Mouse (Mus musculus) layer of hippocampus, postnatal 25 days (tissue): ENCODE data around the gene Brpf3. TPM values are rescaled to one million over a fixed set of nuclear protein-coding genes. Genes with fewer than 3 reads are reported as not detected.

Experiments used
- DNase-seq, 2 experiments: peaks; one replicate each; pipeline ENCODE4 v3.0.0; 2022; ENCODE audit warnings: mixed read lengths in 2 of 2, low spot score in 1 of 2; ENCODE audit errors: extremely low spot score in 1 of 2
- total RNA-seq, 2 experiments: library from RNA; stranded (reverse); gene quantifications; 2 replicates each; pipeline ENCODE4 v1.2.3; 2021

Gene Brpf3
- total RNA-seq, 2 experiments from 2014 or later, result 36.2 to 50.0 TPM

DNA sequence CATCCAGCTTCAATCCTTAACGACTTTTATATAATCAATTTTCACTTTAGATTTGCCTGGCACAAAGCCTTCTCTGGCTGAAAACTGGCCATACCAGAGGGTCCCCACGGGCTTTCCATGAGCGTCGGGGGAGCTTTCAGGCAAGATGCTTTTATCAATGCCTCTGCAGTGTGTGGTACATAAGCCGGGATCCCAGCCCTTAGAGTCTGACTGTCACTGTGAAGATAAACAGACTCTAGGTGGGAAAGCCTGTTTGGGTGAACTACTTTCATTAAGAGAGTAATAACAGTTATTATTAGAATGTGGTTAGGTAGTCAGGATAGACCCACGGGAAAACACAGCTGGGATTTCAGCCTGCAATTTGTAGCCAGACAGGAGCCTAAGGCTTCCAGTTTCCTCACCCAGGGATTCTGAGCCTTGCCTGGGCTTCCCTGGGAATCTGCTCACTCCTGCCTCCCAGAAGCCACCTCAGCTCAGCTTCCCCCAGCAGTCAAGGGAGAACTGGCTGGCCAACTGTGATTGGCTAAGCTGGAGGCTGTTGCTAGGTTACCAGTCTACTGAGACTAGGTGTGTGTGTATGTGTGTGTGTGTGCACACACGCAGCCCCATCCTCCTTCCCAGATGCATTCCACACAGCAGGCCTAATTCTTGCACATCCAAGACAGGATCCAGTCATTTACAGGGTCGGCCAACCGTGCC, 68.7 kb downstream of the Brpf3 start:
- DNase-seq, result peak; percentile 43 to 45

GRCm38 (mm10) chr17:28870435-28870834, 69.5 kb downstream of the Brpf3 start:
- no peak for DNase-seq

DNA sequence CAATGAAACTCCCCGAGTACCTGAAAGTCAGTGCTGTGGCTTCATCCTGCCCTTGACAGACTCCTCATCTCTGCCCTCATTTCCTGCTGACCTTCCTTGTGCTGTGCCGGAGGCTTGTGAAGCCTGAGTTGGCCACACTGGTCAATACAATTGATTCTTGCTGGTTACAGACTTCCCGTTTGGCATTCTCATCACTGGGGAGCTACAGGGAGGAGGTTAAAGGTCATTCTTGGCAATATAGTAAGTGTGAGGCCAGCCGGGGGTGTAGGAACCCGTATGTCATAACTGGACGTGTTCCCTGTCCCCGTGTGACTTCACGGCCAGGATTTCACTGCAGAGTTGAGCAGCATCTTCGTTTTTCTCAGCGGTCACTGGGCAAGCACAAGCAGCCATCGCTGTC, 70.9 kb downstream of the Brpf3 start:
- DNase-seq, result no peak

DNA sequence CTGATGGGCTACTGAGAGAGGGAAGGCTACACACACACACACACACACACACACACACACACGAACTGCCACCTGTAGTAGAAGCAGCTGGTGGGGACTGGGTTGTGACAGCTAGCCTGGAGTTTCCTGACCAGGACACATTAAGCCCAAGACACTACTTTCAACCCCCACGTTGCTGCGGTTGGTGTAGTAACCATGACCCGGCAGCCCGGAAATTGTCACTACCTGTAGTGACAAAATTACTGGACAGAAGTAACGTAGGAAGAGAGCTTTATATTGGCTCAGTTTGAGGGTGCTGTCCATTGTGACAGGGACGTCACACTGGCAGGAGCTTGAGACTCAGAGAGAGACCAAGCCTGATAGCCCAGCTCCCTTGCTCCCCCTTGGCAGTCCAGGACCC, 71.4 kb downstream of the Brpf3 start:
- DNase-seq, result no peak

DNA sequence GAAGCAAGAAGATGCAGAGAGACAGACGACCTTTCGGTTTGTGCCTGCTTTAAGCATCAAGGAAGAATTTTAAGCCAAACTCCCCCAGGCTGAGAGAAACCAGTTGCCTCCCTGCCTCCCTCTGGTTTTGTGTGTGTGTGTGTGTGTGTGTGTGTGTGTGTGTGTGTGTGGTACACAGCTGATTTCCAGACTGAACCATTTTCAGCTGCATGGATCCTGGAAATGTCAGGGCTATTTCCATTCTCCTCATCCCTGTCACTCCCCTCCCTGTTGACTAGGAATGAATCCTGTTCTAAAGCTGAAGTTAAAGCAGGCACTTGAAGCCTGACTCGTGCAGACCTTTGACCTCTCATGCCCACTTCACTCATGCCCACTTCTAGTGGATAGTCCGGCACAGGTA, 73.3 kb downstream of the Brpf3 start:
- no peak for DNase-seq

DNA sequence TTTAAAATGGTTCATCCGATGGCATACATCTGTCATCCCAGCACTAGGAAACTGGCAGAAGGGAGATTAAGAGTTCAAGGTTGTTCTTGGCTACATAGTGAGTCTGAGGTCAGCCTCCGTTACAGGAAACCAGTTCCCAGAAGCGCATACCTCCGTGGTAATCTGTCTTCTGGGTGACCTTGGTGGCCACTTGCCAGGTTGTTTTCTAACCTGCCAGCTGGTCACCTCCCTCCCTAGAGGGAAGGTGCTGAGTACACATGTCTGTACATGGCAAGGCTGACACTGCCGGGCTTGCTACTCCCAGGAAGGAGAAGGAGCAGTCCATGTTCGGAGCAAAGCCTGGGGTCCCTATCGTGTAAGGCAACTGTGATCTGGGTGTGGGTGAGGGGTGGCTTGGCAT, 73.9 kb downstream of the Brpf3 start:
- peak; percentile 16 to 28 for DNase-seq

- peak; percentile 39 to 48 for DNase-seq
These were observed 74.4 kb downstream of the Brpf3 start for GRCm38 (mm10) chr17:28875316-28875715.

DNA sequence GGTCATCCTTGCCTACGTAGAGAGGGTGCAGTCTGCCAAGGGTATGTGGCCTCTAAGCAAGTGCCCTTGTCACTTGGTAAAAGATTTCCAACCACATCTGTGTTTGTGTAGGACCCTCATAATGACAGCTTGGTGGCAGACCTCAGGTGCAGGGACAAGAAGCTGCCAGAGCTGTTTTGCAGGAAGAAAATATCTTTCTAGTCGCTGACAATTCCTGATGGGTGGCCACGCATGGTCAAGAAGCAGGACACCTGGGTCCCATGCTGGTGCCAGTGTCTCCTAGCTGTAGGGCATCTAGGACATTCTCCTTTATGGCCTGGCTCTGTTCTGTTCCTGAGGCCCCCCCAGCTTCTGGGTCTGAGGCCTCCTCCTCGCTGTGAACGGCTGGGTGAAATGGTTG, 75.4 kb downstream of the Brpf3 start:
- no peak for DNase-seq

DNA sequence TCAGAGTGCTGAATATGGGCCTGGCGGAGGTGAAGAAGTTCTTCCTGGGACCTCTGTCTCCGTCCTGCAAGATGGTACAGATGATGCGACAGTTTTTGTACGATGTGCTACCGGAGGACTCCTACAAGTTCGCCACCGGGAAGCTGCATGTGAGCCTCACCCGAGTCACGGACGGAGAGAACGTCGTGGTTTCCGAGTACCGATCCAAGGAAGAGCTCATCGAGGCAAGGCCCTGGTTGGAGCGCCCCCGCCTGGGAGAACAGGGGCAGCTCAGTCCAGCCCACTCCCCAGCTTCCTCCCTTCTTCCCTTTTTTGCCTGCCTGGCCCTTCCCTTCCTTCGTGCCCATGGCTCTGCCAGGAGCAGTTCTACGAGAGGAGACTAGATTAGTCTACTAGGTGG, 75.9 kb downstream of the Brpf3 start:
- peak; percentile 36 to 51 for DNase-seq

GRCm38 (mm10) chr17:28879931-28880391, 79.1 kb downstream of the Brpf3 start:
- peak; percentile 65 to 80 for DNase-seq

- peak in 1 of 2 experiments; percentile 50 for DNase-seq
These were observed 81.4 kb downstream of the Brpf3 start for GRCm38 (mm10) chr17:28882316-28882715.

DNA sequence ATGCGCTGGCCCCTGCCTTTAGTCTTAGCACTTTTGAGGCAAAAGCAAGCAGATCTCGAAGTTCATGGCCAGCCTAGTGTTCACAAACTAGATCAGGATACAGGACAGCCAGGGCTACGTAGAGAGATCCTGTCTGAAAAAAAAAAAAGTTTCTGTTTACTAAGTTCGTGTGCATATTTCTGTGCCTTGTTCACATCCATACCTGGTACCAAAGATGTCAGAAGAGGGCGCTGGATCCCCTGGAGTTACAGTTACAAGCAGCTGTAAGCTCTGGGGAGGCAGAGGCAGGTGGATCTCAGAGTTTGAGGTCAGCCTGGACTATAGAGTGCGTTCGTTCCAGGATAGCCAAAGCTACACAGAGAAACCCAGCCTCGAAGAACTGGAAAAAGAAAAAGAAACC, 81.9 kb downstream of the Brpf3 start:
- no peak for DNase-seq

- no peak for DNase-seq
These were observed 83.1 kb downstream of the Brpf3 start for GRCm38 (mm10) chr17:28883941-28884516.

DNA sequence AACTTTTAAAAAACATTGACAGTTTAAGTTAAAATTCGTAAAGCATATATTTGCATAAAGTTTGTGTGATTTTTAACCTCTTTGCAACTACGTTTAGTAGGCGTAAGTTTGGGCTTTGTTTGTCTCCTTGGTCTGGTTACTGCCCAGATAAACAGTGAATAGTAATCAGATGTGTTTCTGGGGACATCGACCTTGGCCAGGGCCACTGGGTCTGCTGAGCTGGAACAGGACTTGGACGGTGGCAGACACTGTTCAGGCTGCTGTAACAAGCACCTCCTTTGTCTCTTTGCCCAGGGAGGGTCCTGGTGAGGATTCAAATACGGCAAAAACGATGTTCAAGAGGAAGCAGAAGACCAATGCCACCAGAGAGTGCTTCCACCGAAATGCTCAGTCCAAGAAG, 84.3 kb downstream of the Brpf3 start:
- no peak for DNase-seq

DNA sequence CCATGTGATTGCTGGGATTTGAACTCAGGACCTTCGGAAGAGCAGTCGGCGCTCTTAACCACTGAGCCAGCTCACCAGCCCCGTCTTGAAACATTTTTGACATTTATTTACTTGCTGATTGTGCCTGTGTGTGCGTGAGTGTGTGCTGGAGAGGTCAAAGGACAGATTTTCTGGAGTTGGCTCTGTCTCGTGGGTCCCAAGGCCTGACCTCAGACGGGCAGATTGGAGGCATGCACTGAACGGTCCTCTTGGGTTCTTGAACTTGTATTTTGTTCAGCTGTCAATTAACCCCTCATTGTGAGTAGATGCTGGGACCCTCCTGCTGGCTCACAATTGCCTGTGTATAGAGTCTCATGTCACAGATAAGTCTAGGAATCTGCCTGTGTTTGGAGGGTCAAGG, 85.4 kb downstream of the Brpf3 start:
- DNase-seq, result no peak

Other genes starting within 250 kb of the Brpf3 start
- not detected for gene Clps, start 240.3 kb upstream of the Brpf3 start, total RNA-seq
- 1 to 10 TPM; 3.6 to 4.0 TPM for gene Lhfpl5, start 225.4 kb upstream of the Brpf3 start, total RNA-seq
- 10 to 100 TPM; 74.0 to 88.7 TPM for gene Srpk1, start 178.4 kb upstream of the Brpf3 start, total RNA-seq
- gene Slc26a8, start 110.9 kb upstream of the Brpf3 start, total RNA-seq, result 10 to 100 TPM in 1 of 2 experiments, 1 to 10 TPM in 1; 6.0 to 10.8 TPM
- 10 to 100 TPM; 69.7 to 82.2 TPM for gene Mapk14, start 109.8 kb upstream of the Brpf3 start, total RNA-seq
- 1 to 10 TPM; 1.6 to 1.7 TPM for gene AC170998.1, start 75.0 kb upstream of the Brpf3 start, total RNA-seq
- 1 to 10 TPM in 1 of 2 experiments, under 1 TPM in 1; 0.45 to 1.3 TPM for gene Mapk13, start 31.8 kb upstream of the Brpf3 start, total RNA-seq
- gene Pnpla1, start 57.3 kb downstream of the Brpf3 start, total RNA-seq, result under 1 TPM; 0.42 to 0.66 TPM
- gene 4930539E08Rik, start 114.2 kb downstream of the Brpf3 start, total RNA-seq, result 1 to 10 TPM; 3.1 to 3.9 TPM
- not detected for gene Pxt1, start 142.8 kb downstream of the Brpf3 start, total RNA-seq
- 10 to 100 TPM; 67.1 to 75.4 TPM for gene Kctd20, start 150.9 kb downstream of the Brpf3 start, total RNA-seq
- gene Stk38, start 206.9 kb downstream of the Brpf3 start, total RNA-seq, result 10 to 100 TPM; 36.7 to 59.1 TPM
- 100 to 1,000 TPM; 125 to 140 TPM for gene Srsf3, start 231.5 kb downstream of the Brpf3 start, total RNA-seq